Mouse (Mus musculus): ENCODE data around the gene Sbf1. TPM values are rescaled to one million over a fixed set of nuclear protein-coding genes. Genes with fewer than 3 reads are reported as not detected.

The Sbf1 gene
- polyA plus RNA-seq, 1 experiment from 2014 or later, result 93.2 TPM

DNA sequence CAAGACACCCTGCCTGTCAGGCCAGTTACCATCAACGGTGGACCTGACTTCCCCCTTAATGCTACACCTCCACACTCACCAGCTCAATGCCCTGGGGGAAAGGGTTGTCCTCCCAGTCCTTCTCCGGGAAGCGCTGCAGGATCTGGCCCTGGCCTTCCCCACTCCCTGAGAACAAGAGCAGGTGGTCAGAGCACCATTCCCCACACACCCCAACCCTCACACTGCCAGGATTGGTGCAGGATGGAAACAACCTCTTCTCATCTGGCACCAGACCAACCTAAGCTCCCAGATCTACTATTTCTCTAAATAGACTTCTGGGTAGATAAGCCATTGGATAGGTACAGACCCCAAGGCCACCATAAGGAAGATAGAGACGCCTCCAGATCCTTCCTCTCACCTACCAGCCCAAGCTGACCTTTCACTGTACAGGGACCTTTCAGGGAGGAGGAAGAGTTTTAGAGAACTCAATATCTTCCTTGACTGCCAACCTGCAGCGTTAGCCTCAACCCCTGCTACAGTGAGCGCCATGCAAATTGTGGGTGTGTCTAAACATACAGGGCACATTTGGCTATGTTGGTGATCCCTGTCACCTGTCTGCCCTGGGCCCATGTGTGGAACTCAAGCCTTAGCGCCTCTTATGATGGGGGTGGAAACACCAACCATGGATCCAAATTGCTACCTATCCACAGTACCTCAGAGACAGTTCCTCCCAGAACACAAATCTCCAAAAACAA, 6.5 kb downstream of the Sbf1 start:
- no peak overlapping the region for H3K27ac ChIP-seq (ENCODE audit: low read depth, low read length)
- 89% methylated on average over 7 of the region's 7 CpGs for whole genome bisulfite sequencing
- H3K4me1 ChIP-seq (ENCODE audit: control insufficient read depth, insufficient read depth, low read depth, low read length), result peaks cover 20% of the 10 kb centered on the region
- H3K9ac ChIP-seq (ENCODE audit: low read depth, low read length), result no peak overlapping the region
- H3K4me2 ChIP-seq (ENCODE audit: low read length), result no peak overlapping the region
- no peaks in the 10 kb centered on the region for H3K9me3 ChIP-seq (ENCODE audit: control insufficient read depth, low read length)
- H3K27me3 ChIP-seq (replicated peaks; ENCODE audit: control insufficient read depth, insufficient read depth, low read length), result no peaks in the 10 kb centered on the region
- peaks cover 9% of the 10 kb centered on the region; the same call in 1 of the 2 replicates for H3K36me3 ChIP-seq (ENCODE audit: control insufficient read depth, insufficient read depth, low read length)
- H3K4me3 ChIP-seq (ENCODE audit: low read length), result no peak overlapping the region
- ATAC-seq, result no peak

DNA sequence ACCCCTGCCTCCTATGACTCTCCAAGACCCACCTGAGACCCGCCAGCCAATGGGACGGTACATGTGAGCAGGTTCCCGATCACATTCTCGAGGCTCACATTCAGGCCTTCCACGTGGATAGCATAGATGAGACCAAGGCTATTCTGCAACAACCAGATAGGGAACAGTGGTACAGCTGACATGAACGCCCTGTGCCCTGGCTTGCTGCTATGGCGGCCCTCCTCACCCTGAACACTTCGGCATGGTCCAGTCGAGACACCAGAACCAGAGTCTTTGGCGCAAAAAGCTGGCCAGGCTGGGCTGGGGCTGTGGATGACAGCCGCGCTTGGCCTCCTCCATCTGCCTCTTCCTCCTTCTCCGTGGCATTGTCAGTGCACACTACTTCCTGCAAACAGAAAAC, 7.7 kb downstream of the Sbf1 start:
- Histone ChIP-seq H3K27ac (ENCODE audit: low read depth, low read length) (no peak overlapping the region), H3K4me2 (ENCODE audit: low read length) (no peak overlapping the region), H3K9ac (ENCODE audit: low read depth, low read length) (no peak overlapping the region), H3K36me3 (ENCODE audit: control insufficient read depth, insufficient read depth, low read length) (peaks cover 19% of the 10 kb centered on the region), H3K4me1 (ENCODE audit: control insufficient read depth, insufficient read depth, low read depth, low read length) (peaks cover 9% of the 10 kb centered on the region), H3K4me3 (ENCODE audit: low read length) (no peak overlapping the region), H3K27me3 (replicated peaks; ENCODE audit: control insufficient read depth, insufficient read depth, low read length) (no peaks in the 10 kb centered on the region), H3K9me3 (ENCODE audit: control insufficient read depth, low read length) (no peaks in the 10 kb centered on the region)
- WGBS, result 90% methylated on average over 13 of the region's 13 CpGs
- ATAC-seq, result no peak

DNA sequence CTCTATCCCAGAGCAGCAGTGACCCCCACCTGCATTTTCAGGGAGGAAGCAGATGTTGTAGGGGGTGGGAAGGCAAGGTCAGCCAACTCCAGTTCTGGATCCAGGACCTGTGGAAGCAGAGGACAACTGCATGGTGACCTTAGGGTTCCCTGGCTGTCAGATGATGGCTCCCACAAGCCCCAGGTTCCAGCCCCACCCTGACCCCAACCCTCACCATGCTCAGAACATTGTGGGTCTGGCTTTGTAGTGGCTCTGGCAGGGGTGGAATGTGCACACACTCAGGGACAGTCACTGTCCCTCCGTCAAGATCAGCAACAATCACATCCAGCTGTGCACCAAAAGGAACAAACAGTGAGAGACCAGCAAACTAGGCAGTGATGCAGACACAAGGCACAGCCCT, 9.1 kb downstream of the Sbf1 start:
- H3K4me2 ChIP-seq (ENCODE audit: low read length), result no peak overlapping the region
- H3K27ac ChIP-seq (ENCODE audit: low read depth, low read length), result no peak overlapping the region
- peaks cover 34% of the 10 kb centered on the region for H3K36me3 ChIP-seq (ENCODE audit: control insufficient read depth, insufficient read depth, low read length)
- H3K4me1 ChIP-seq (ENCODE audit: control insufficient read depth, insufficient read depth, low read depth, low read length), result peaks cover 4% of the 10 kb centered on the region
- H3K9me3 ChIP-seq (ENCODE audit: control insufficient read depth, low read length), result no peaks in the 10 kb centered on the region
- ATAC-seq, result no peak
- WGBS, result 47% methylated on average over 1 of the region's 1 CpGs
- H3K27me3 ChIP-seq (replicated peaks; ENCODE audit: control insufficient read depth, insufficient read depth, low read length), result no peaks in the 10 kb centered on the region
- no peak overlapping the region for H3K4me3 ChIP-seq (ENCODE audit: low read length)
- no peak overlapping the region for H3K9ac ChIP-seq (ENCODE audit: low read depth, low read length)

DNA sequence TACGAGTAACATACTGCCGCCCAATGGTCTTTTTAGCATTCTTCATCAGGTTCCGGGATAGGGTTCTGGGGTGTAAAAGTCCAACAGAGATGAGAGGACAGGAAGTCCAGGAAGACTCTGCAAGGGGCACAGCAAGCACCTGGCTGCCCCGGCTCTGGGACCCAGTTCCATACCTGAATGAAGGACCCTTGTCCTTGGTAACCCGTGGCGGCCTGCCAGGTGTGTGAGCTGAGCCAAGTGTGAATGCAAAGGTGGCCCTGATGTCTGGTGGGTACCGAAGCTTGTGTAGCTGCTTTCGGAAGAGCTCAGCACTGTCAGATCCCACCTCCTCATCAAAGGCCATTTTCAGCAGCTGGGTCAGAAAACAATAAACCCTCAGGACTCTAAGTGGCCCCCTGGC, 14.5 kb downstream of the Sbf1 start:
- no peaks in the 10 kb centered on the region for H3K9me3 ChIP-seq (ENCODE audit: control insufficient read depth, low read length)
- H3K27me3 ChIP-seq (replicated peaks; ENCODE audit: control insufficient read depth, insufficient read depth, low read length), result no peaks in the 10 kb centered on the region
- over 99% methylated on average over 8 of the region's 8 CpGs for WGBS
- H3K36me3 ChIP-seq (ENCODE audit: control insufficient read depth, insufficient read depth, low read length), result peaks cover 62% of the 10 kb centered on the region
- no peak overlapping the region for H3K9ac ChIP-seq (ENCODE audit: low read depth, low read length)
- no peak overlapping the region for H3K27ac ChIP-seq (ENCODE audit: low read depth, low read length)
- ATAC-seq, result no peak
- H3K4me3 ChIP-seq (ENCODE audit: low read length), result no peak overlapping the region
- no peaks in the 10 kb centered on the region for H3K4me1 ChIP-seq (ENCODE audit: control insufficient read depth, insufficient read depth, low read depth, low read length)
- H3K4me2 ChIP-seq (ENCODE audit: low read length), result no peak overlapping the region

DNA sequence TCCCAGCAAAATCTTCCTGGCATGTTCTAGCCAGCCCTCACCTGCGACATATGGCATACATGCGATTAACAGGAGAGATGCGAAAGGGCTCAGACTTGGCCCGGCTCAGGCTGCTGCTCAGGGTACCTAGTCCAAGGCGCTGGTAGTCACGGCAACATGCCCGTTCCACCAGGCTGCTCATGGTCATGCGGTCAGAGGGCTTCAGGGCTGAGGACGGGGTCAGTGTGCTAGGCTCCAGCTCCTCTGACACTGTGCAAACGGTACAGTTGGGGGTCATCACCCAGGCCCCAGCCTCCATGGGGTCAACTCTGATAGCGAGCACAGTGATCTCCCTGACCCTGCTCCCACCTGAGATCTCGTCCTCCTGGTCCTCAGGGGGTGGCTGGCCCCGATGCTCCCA, 14.9 kb downstream of the Sbf1 start:
- H3K27me3 ChIP-seq (replicated peaks; ENCODE audit: control insufficient read depth, insufficient read depth, low read length), result no peaks in the 10 kb centered on the region
- H3K4me1 ChIP-seq (ENCODE audit: control insufficient read depth, insufficient read depth, low read depth, low read length), result no peaks in the 10 kb centered on the region
- ATAC-seq, result no peak
- H3K4me3 ChIP-seq (ENCODE audit: low read length), result no peak overlapping the region
- no peaks in the 10 kb centered on the region for H3K9me3 ChIP-seq (ENCODE audit: control insufficient read depth, low read length)
- H3K4me2 ChIP-seq (ENCODE audit: low read length), result no peak overlapping the region
- WGBS, result 85% methylated on average over 13 of the region's 13 CpGs
- H3K36me3 ChIP-seq (ENCODE audit: control insufficient read depth, insufficient read depth, low read length), result peaks cover 63% of the 10 kb centered on the region
- no peak overlapping the region for H3K27ac ChIP-seq (ENCODE audit: low read depth, low read length)
- H3K9ac ChIP-seq (ENCODE audit: low read depth, low read length), result no peak overlapping the region

DNA sequence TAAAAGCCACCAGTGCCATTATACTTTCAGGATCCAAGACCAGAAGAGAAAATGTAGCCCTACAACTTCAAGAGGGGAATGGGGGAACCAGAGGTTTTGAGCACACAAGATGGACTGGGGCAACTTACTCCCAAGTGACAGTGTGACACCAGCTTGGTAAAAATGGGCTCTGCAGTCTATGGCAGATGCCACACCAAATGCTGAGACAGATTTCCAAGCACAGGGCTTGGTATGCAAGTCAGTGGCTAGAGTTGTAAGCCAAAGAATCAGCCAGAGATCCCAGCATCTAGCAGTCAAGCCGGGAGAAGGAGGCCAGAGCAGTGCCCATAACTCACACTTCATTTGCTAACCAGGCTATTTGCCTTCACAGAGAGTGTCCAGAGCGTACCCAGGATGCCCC, 17.4 kb downstream of the Sbf1 start:
- Histone ChIP-seq H3K27ac (ENCODE audit: low read depth, low read length) (no peak overlapping the region), H3K36me3 (ENCODE audit: control insufficient read depth, insufficient read depth, low read length) (peaks cover 70% of the 10 kb centered on the region), H3K27me3 (replicated peaks; ENCODE audit: control insufficient read depth, insufficient read depth, low read length) (no peaks in the 10 kb centered on the region), H3K9ac (ENCODE audit: low read depth, low read length) (no peak overlapping the region), H3K4me1 (ENCODE audit: control insufficient read depth, insufficient read depth, low read depth, low read length) (no peaks in the 10 kb centered on the region), H3K4me2 (ENCODE audit: low read length) (no peak overlapping the region), H3K9me3 (ENCODE audit: control insufficient read depth, low read length) (no peaks in the 10 kb centered on the region), H3K4me3 (ENCODE audit: low read length) (no peak overlapping the region)
- WGBS, result 80% methylated on average over 2 of the region's 2 CpGs
- no peak for ATAC-seq

DNA sequence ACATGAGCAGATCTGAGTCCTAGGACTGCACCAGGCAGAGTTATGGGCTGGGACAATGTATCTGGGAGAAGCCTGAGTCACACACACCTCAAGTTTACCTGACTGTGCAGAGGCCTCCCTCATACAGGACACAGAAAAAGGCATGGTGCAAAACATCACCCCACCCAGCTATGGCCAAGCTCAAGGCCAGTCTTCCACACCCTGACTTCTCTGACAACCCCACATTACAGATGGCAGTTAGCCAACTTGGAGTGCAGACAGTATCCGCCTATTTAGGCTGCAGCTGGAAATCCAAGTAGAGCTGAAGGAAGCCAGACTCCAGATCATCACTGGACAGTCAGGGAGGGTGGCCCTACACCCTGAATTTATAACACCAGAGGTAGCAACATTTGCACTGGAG, 18.6 kb downstream of the Sbf1 start:
- Histone ChIP-seq H3K27ac (ENCODE audit: low read depth, low read length) (no peak overlapping the region), H3K36me3 (ENCODE audit: control insufficient read depth, insufficient read depth, low read length) (peaks cover 66% of the 10 kb centered on the region), H3K27me3 (replicated peaks; ENCODE audit: control insufficient read depth, insufficient read depth, low read length) (no peaks in the 10 kb centered on the region), H3K9me3 (ENCODE audit: control insufficient read depth, low read length) (no peaks in the 10 kb centered on the region), H3K4me3 (ENCODE audit: low read length) (no peak overlapping the region), H3K4me2 (ENCODE audit: low read length) (no peak overlapping the region), H3K9ac (ENCODE audit: low read depth, low read length) (no peak overlapping the region), H3K4me1 (ENCODE audit: control insufficient read depth, insufficient read depth, low read depth, low read length) (no peaks in the 10 kb centered on the region)
- no peak for ATAC-seq
- 59% methylated on average over 1 of the region's 1 CpGs for WGBS

DNA sequence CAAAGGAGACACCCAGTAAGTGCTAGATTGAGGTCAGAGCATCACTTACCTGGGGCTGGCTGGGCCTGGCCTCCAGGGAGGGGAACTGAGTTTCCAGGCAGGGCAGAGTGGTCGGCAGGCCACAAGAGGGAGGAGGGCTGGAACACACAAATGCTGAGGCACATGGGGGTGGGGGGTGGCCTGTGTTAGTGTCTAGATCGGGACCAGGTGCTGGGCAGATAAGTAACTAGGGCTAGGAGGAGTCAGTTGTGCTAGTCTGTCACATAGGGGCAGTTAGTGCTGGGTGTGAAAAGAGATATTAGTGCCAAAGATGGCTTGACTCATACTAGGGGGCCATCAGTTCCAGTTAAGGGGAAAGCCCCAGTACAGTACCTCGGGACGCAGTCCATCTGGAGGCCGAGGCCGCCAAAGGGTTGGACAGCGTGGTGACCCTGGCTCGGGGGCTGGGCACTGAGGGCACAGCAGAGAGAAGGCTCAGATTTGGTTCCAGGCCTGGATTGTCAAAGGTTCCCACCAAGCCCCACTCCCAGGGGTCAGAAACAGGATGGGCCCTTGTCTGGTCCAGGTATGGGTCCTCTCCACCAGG, 19.4 kb downstream of the Sbf1 start:
- Histone ChIP-seq H3K9ac (ENCODE audit: low read depth, low read length) (no peak overlapping the region), H3K27me3 (replicated peaks; ENCODE audit: control insufficient read depth, insufficient read depth, low read length) (no peaks in the 10 kb centered on the region), H3K4me3 (ENCODE audit: low read length) (no peak overlapping the region), H3K27ac (ENCODE audit: low read depth, low read length) (no peak overlapping the region), H3K36me3 (ENCODE audit: control insufficient read depth, insufficient read depth, low read length) (peaks cover 62% of the 10 kb centered on the region), H3K9me3 (ENCODE audit: control insufficient read depth, low read length) (no peaks in the 10 kb centered on the region), H3K4me2 (ENCODE audit: low read length) (no peak overlapping the region), H3K4me1 (ENCODE audit: control insufficient read depth, insufficient read depth, low read depth, low read length) (no peaks in the 10 kb centered on the region)
- ATAC-seq, result no peak
- 95% methylated on average over 8 of the region's 8 CpGs for WGBS

DNA sequence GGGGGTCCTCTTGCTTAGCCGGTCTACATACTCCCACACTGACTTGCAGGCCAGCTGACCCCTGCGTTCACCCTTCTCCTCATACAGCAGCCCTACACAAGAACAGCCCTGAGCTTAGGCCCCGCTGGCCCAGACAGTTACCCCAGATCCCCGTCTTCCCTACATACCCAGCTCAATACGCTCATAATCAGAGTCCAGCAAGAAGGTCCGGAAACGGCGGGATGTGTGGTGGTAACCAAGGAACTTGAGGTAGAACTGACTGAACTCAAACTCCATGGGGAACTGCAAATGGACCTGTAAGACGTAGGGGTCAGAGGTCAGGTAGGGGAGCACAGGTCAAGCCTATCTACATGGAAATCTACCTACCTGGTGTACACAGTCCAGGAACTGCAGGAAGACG, 21.3 kb downstream of the Sbf1 start:
- peaks cover 58% of the 10 kb centered on the region for H3K36me3 ChIP-seq (ENCODE audit: control insufficient read depth, insufficient read depth, low read length)
- no peak for ATAC-seq
- H3K9me3 ChIP-seq (ENCODE audit: control insufficient read depth, low read length), result no peaks in the 10 kb centered on the region
- H3K9ac ChIP-seq (ENCODE audit: low read depth, low read length), result no peak overlapping the region
- H3K4me2 ChIP-seq (ENCODE audit: low read length), result no peak overlapping the region
- H3K27me3 ChIP-seq (replicated peaks; ENCODE audit: control insufficient read depth, insufficient read depth, low read length), result no peaks in the 10 kb centered on the region
- no peaks in the 10 kb centered on the region for H3K4me1 ChIP-seq (ENCODE audit: control insufficient read depth, insufficient read depth, low read depth, low read length)
- 95% methylated on average over 10 of the region's 10 CpGs for WGBS
- H3K27ac ChIP-seq (ENCODE audit: low read depth, low read length), result no peak overlapping the region
- no peak overlapping the region for H3K4me3 ChIP-seq (ENCODE audit: low read length)
